Mouse (Mus musculus): ENCODE measurements around the gene Ccdc167.

DNA sequence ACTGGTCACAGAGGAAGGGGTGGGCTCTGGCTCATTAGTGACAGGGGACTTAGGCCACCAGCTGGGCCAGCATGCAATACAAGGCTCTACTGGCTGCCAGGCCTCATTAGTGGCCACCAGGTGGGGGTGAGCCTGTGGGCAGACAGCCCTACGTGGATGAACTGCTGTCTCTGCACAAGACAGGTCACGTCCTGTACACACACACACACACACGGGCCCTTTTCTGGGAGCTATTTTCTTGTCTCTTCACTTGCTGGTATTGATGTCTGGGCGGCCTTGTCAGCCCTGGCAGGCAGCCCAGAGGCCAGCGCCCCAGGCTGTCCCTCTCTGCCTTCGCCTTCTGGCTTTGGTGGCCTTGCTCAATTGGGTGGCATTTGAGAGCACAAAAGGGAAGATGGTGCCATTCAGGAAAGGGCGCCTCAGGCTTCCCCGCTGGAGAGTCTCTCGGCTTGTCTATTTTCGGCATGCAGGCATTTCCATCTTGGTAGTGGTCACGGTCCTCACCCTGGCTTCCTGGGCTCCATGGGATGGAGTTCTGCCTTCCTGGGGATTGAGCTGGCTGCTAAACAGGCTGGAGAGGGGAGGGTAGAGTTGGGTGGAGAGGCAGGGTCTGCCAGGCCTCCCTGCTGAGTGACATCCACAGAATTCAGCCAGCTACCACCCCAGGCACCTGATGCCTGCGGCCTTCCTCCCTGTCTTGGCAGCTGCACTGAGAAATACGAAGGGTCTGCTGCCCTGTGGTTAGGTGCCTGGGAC is 13.8 kb upstream of the Ccdc167 start:
- TF ChIP-seq CTCF (IDR thresholded peaks at IDR 0.05; ENCODE audit: control insufficient read depth, insufficient read depth, low read length), result no peak
- no peak for TF ChIP-seq POLR2A (IDR thresholded peaks at IDR 0.05; ENCODE audit: borderline replicate concordance, control insufficient read depth, low read depth, low read length)

All from bone marrow, adult 2 months (tissue).